Mouse (Mus musculus): Measurements from ENCODE around the gene Agbl5. TPM values are rescaled to one million over a fixed set of nuclear protein-coding genes. Genes with fewer than 3 reads are reported as not detected.

Gene Agbl5
- polyA plus RNA-seq, 1 experiment: 3.1 TPM

DNA sequence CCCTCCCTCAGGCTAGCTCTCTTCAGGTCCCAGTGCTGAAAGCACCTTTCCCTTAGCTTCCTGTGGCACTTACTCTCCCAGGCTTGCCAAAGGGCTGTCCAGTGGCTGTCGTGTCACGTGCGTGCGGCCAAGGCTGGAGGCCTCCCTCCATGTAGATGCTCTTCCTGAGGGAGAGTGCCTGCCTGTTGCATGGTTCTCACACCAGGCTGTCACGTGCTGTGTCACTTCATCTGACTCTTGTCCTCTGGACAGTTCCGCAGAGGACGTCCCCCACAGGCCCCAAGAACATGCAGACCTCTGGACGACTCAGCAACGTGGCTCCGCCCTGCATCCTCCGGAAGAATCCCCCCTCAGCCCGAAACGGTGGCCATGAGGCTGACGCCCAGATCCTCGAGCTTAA is 24.2 kb upstream of the Agbl5 start:
- Histone ChIP-seq H3K36me3 (ENCODE audit: control insufficient read depth, insufficient read depth) (no peaks in the 10 kb centered on the region), H3K4me2 (ENCODE audit: low read depth) (no peak overlapping the region), H3ac (ENCODE audit: control insufficient read depth, insufficient read length) (no peak overlapping the region), H3K79me2 (ENCODE audit: control insufficient read depth, insufficient read depth) (no peaks in the 10 kb centered on the region), H3K27me3 (ENCODE audit: control insufficient read depth, insufficient read depth, insufficient read length) (no peaks in the 10 kb centered on the region), H3K4me3 (no peak overlapping the region)
- TF ChIP-seq USF1 (IDR thresholded peaks at IDR 0.05; ENCODE audit: low read depth) (no peak), MAX (IDR thresholded peaks at IDR 0.05; ENCODE audit: low read depth) (no peak), TCF12 (IDR thresholded peaks at IDR 0.05; ENCODE audit: insufficient read depth, poor library complexity, severe bottlenecking) (no peak), REST (IDR thresholded peaks at IDR 0.05; ENCODE audit: insufficient read depth, insufficient read length) (no peak), CEBPB (IDR thresholded peaks at IDR 0.05; ENCODE audit: insufficient read depth, poor library complexity, severe bottlenecking) (no peak), TCF3 (IDR thresholded peaks at IDR 0.05; ENCODE audit: insufficient read length, low read depth) (no peak), SRF (IDR thresholded peaks at IDR 0.05; ENCODE audit: control insufficient read depth, insufficient read length, low read depth) (no peak), POLR2A (IDR thresholded peaks at IDR 0.05; ENCODE audit: insufficient read length, low read depth) (no peak), E2F4 (IDR thresholded peaks at IDR 0.05; ENCODE audit: insufficient read depth) (no peak), MYOG (IDR thresholded peaks at IDR 0.05; ENCODE audit: control insufficient read depth in 1 of 3, insufficient read depth in 1 of 3, insufficient read length in 2 of 3, low read depth in 2 of 3) (no peak), MYOD1 (IDR thresholded peaks at IDR 0.05; ENCODE audit: control insufficient read depth in 1 of 3, insufficient read length in 2 of 3, low read depth in 2 of 3) (no peak), POLR2AphosphoS2 (IDR thresholded peaks at IDR 0.05; ENCODE audit: insufficient read length, low read depth) (no peak)

DNA sequence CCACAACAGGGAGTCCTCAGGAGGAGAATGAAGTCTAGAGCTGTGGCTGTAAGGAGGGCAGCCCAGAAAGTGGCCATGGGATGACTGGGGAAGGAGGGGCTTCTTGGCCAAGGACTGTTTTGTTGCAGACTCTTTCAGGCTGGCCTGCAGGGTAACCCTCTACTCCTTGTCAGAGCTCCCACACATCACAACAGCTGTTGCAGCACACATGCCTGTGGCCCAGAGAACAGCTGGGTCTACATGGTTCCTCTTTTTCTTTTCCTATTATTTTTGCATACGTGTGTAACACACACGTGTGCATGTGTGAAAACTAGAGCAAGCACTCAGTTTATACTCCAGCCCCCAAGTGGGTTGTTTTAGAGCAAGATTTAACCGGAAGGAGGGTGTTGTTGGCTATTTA is 21.6 kb upstream of the Agbl5 start:
- H3ac ChIP-seq (ENCODE audit: control insufficient read depth, insufficient read length): no peak overlapping the region
- TF ChIP-seq TCF3 (IDR thresholded peaks at IDR 0.05; ENCODE audit: insufficient read length, low read depth): peak; percentile 57
- TF ChIP-seq MYOD1 (IDR thresholded peaks at IDR 0.05; ENCODE audit: control insufficient read depth in 1 of 3, insufficient read length in 2 of 3, low read depth in 2 of 3): peak in 2 of 3 experiments; percentile 86 to 91
- peak; percentile 78 for TF ChIP-seq TCF12 (IDR thresholded peaks at IDR 0.05; ENCODE audit: insufficient read depth, poor library complexity, severe bottlenecking)
- TF ChIP-seq POLR2AphosphoS2 (IDR thresholded peaks at IDR 0.05; ENCODE audit: insufficient read length, low read depth): no peak
- TF ChIP-seq MYOG (IDR thresholded peaks at IDR 0.05; ENCODE audit: control insufficient read depth in 1 of 3, insufficient read depth in 1 of 3, insufficient read length in 2 of 3, low read depth in 2 of 3): peak; percentile 79 to 93 (median 79)
- H3K36me3 ChIP-seq (ENCODE audit: control insufficient read depth, insufficient read depth): peaks cover 5% of the 10 kb centered on the region
- no peak overlapping the region for H3K4me2 ChIP-seq (ENCODE audit: low read depth)
- no peaks in the 10 kb centered on the region for H3K27me3 ChIP-seq (ENCODE audit: control insufficient read depth, insufficient read depth, insufficient read length)
- H3K4me3 ChIP-seq: no peak overlapping the region
- H3K79me2 ChIP-seq (ENCODE audit: control insufficient read depth, insufficient read depth): peaks cover 11% of the 10 kb centered on the region

DNA sequence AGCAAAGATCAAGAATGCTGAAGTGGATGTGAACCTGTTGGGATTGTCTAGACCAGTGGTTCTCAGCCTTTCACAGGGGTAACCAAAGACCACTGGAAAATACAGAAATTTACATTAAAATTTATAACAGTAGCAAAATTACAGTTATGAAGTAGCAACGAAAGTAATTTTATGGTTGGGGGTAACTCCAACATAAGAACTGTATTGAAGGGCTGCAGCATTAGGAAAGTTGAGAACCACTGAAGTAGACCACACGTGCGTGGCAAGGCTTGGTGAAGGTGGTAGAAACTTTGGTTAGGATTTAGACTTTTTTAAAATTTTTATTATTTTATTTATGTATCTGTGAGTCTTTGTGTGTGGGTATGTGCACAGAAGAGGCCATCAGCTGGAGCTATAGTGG is 20.8 kb upstream of the Agbl5 start, which contains the start of gene Tmem214:
Gene Tmem214 (plus strand): TSS at position 301 of the 400 bp plus-strand sequence.
- Histone ChIP-seq H3K36me3 (ENCODE audit: control insufficient read depth, insufficient read depth) (peaks cover 13% of the 10 kb centered on the region), H3K4me3 (peak within 1 kb of the TSS; percentile 67), H3ac (ENCODE audit: control insufficient read depth, insufficient read length) (no peak within 1 kb of the TSS), H3K27me3 (ENCODE audit: control insufficient read depth, insufficient read depth, insufficient read length) (no peaks in the 10 kb centered on the region), H3K4me2 (ENCODE audit: low read depth) (peak within 1 kb of the TSS; percentile 89), H3K79me2 (ENCODE audit: control insufficient read depth, insufficient read depth) (peaks cover 11% of the 10 kb centered on the region)
- TF ChIP-seq MYOG (IDR thresholded peaks at IDR 0.05; ENCODE audit: control insufficient read depth in 1 of 3, insufficient read depth in 1 of 3, insufficient read length in 2 of 3, low read depth in 2 of 3) (no peak), TCF12 (IDR thresholded peaks at IDR 0.05; ENCODE audit: insufficient read depth, poor library complexity, severe bottlenecking) (no peak), POLR2AphosphoS2 (IDR thresholded peaks at IDR 0.05; ENCODE audit: insufficient read length, low read depth) (no peak), POLR2A (IDR thresholded peaks at IDR 0.05; ENCODE audit: insufficient read length, low read depth) (no peak)

DNA sequence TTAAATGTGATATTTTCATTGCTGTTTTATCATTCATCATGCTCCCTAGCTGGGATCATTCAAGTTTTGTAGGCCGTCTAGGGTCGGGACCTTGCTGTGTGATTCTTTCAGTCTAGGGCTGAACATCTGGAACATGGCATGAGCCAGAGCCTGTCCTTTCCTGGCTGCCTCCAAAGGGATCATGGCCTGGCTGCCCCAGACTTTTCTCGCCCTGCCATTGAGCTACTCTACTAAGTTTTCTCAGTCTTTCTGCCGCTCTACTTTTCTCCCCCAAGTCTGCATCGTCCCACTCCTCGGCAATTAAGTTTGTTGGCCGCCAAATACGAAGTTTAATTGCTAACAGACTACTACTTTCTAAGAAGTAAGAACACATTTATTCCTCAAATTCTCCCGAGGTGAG is 19.5 kb upstream of the Agbl5 start:
- peak overlapping the region; percentile 67 for H3K4me3 ChIP-seq
- no peak for TF ChIP-seq TCF12 (IDR thresholded peaks at IDR 0.05; ENCODE audit: insufficient read depth, poor library complexity, severe bottlenecking)
- no peak for TF ChIP-seq E2F4 (IDR thresholded peaks at IDR 0.05; ENCODE audit: insufficient read depth)
- no peak for TF ChIP-seq MYOG (IDR thresholded peaks at IDR 0.05; ENCODE audit: control insufficient read depth in 1 of 3, insufficient read depth in 1 of 3, insufficient read length in 2 of 3, low read depth in 2 of 3)
- TF ChIP-seq POLR2A (IDR thresholded peaks at IDR 0.05; ENCODE audit: insufficient read length, low read depth): no peak
- no peak for TF ChIP-seq TCF3 (IDR thresholded peaks at IDR 0.05; ENCODE audit: insufficient read length, low read depth)
- TF ChIP-seq SRF (IDR thresholded peaks at IDR 0.05; ENCODE audit: control insufficient read depth, insufficient read length, low read depth): no peak
- TF ChIP-seq REST (IDR thresholded peaks at IDR 0.05; ENCODE audit: insufficient read depth, insufficient read length): no peak
- no peak for TF ChIP-seq CEBPB (IDR thresholded peaks at IDR 0.05; ENCODE audit: insufficient read depth, poor library complexity, severe bottlenecking)
- no peak for TF ChIP-seq POLR2AphosphoS2 (IDR thresholded peaks at IDR 0.05; ENCODE audit: insufficient read length, low read depth)
- TF ChIP-seq MYOD1 (IDR thresholded peaks at IDR 0.05; ENCODE audit: control insufficient read depth in 1 of 3, insufficient read length in 2 of 3, low read depth in 2 of 3): no peak
- TF ChIP-seq USF1 (IDR thresholded peaks at IDR 0.05; ENCODE audit: low read depth): no peak
- no peak for TF ChIP-seq MAX (IDR thresholded peaks at IDR 0.05; ENCODE audit: low read depth)
- peaks cover 11% of the 10 kb centered on the region for H3K79me2 ChIP-seq (ENCODE audit: control insufficient read depth, insufficient read depth)
- H3ac ChIP-seq (ENCODE audit: control insufficient read depth, insufficient read length): peak overlapping the region; percentile 53
- H3K36me3 ChIP-seq (ENCODE audit: control insufficient read depth, insufficient read depth): peaks cover 13% of the 10 kb centered on the region
- H3K4me2 ChIP-seq (ENCODE audit: low read depth): peak overlapping the region; percentile 89
- H3K27me3 ChIP-seq (ENCODE audit: control insufficient read depth, insufficient read depth, insufficient read length): no peaks in the 10 kb centered on the region

DNA sequence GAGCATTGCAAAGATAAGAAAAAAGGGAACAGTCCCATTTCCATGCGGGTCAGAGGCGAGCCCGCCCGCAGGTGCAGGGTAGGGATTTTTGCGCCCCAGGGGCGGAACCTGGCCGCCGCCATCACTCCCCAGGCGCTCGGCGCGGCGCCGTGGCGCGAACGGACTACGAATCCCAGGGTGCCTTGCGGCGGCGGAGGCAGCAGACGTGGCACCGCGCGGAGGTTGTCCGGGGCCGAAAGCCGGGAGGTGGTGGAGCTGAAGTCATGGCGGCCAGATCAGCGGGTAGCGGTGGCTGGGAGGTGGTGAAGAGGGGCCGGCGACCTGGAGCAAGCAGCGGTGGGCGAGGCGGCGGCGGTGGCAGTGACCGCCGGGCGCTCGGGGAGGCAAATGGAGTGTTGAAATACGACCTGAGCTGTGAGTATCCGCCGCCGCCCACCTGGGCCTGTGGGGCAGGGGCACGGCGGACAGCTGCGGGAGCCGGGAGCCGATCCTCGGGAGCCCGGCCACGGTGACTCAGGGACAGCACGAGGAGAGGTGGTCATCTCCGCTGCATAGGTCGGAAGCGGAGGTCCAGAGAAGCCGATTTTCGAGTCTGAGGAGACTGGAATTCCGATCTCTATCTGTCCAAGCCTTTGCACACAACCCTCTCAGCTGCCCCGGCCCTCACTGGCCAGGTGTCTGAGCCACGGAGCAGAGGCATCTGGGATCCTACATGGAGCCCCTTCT is 18.9 kb upstream of the Agbl5 start:
- H3ac ChIP-seq (ENCODE audit: control insufficient read depth, insufficient read length): peak overlapping the region; percentile 53
- H3K4me3 ChIP-seq: peak overlapping the region; percentile 67
- peaks cover 18% of the 10 kb centered on the region for H3K36me3 ChIP-seq (ENCODE audit: control insufficient read depth, insufficient read depth)
- H3K27me3 ChIP-seq (ENCODE audit: control insufficient read depth, insufficient read depth, insufficient read length): no peaks in the 10 kb centered on the region
- peak overlapping the region; percentile 89 for H3K4me2 ChIP-seq (ENCODE audit: low read depth)
- TF ChIP-seq E2F4 (IDR thresholded peaks at IDR 0.05; ENCODE audit: insufficient read depth): peak; percentile 29
- peak in 2 of 3 experiments; percentile 42 to 48 for TF ChIP-seq MYOG (IDR thresholded peaks at IDR 0.05; ENCODE audit: control insufficient read depth in 1 of 3, insufficient read depth in 1 of 3, insufficient read length in 2 of 3, low read depth in 2 of 3)
- TF ChIP-seq POLR2A (IDR thresholded peaks at IDR 0.05; ENCODE audit: insufficient read length, low read depth): peak; percentile 95
- peak; percentile 13 for TF ChIP-seq REST (IDR thresholded peaks at IDR 0.05; ENCODE audit: insufficient read depth, insufficient read length)
- peak in 2 of 3 experiments; percentile 18 to 27 for TF ChIP-seq MYOD1 (IDR thresholded peaks at IDR 0.05; ENCODE audit: control insufficient read depth in 1 of 3, insufficient read length in 2 of 3, low read depth in 2 of 3)
- no peak for TF ChIP-seq TCF3 (IDR thresholded peaks at IDR 0.05; ENCODE audit: insufficient read length, low read depth)
- TF ChIP-seq MAX (IDR thresholded peaks at IDR 0.05; ENCODE audit: low read depth): no peak
- no peak for TF ChIP-seq TCF12 (IDR thresholded peaks at IDR 0.05; ENCODE audit: insufficient read depth, poor library complexity, severe bottlenecking)
- peak; percentile 92 for TF ChIP-seq POLR2AphosphoS2 (IDR thresholded peaks at IDR 0.05; ENCODE audit: insufficient read length, low read depth)
- TF ChIP-seq USF1 (IDR thresholded peaks at IDR 0.05; ENCODE audit: low read depth): no peak
- no peak for TF ChIP-seq SRF (IDR thresholded peaks at IDR 0.05; ENCODE audit: control insufficient read depth, insufficient read length, low read depth)
- no peak for TF ChIP-seq CEBPB (IDR thresholded peaks at IDR 0.05; ENCODE audit: insufficient read depth, poor library complexity, severe bottlenecking)
- peaks cover 11% of the 10 kb centered on the region for H3K79me2 ChIP-seq (ENCODE audit: control insufficient read depth, insufficient read depth)
